ENCODE assay signal across 10 mouse cellular contexts in genomic region chr15:27998621-27999359, GRCm38 (mm10). TPM values are rescaled to one million over a fixed set of nuclear protein-coding genes. Genes with fewer than 3 reads are reported as not detected.
DNase-seq lines count a peak whose midpoint lies in the region; ATAC-seq and TF ChIP-seq lines count a peak whose summit lies in the region.
"Had no signal": no experiment of that assay in that cellular context is flagged by ENCODE, and none has a peak within 500 bp of the region (broad histone marks: within the 10 kb centered on the region; RNA-seq: fewer than 3 reads in every experiment).

No protein-coding gene starts in this region.

- H3K4me3 ChIP-seq in lung, embryonic 14.5 days (ENCODE audit: low read depth, low read length): no peak overlapping the region
- H3K4me3 ChIP-seq in lung, adult 2 months (replicated peaks; ENCODE audit: extremely low read depth, low read depth, low read length): no peak overlapping the region
- no peak overlapping the region for H3K4me3 ChIP-seq in kidney, adult 2 months (ENCODE audit: insufficient read depth, low read depth, low read length)
- H3K4me3 ChIP-seq in neural tube, embryonic 12.5 days: no peak overlapping the region
- H3K4me3 ChIP-seq: embryonic facial prominence, embryonic 15.5 days; stomach, embryonic 15.5 days had no signal

- TF ChIP-seq CTCF in lung, embryonic 14.5 days (IDR thresholded peaks at IDR 0.05; ENCODE audit: low read depth): no peak
- no peak for TF ChIP-seq CTCF in lung, adult 2 months (IDR thresholded peaks at IDR 0.05; ENCODE audit: insufficient read depth, low read length)
- TF ChIP-seq CTCF in kidney, adult 2 months (conservative IDR thresholded peaks at IDR 0.05; ENCODE audit: insufficient read depth, insufficient read length, low read depth, low read length): no peak

- peak overlapping the region; percentile 36; the same call in 1 of the 2 replicates for H3K27ac ChIP-seq in lung, embryonic 14.5 days (ENCODE audit: low read depth)
- peak overlapping the region; percentile 70 for H3K27ac ChIP-seq in kidney, adult 2 months (ENCODE audit: insufficient read depth, low read depth, low read length)
- H3K27ac ChIP-seq in neural tube, embryonic 12.5 days: no peak overlapping the region
- H3K27ac ChIP-seq: embryonic facial prominence, embryonic 15.5 days had no signal

- H3K36me3 ChIP-seq in lung, embryonic 14.5 days (ENCODE audit: insufficient read depth): peaks cover 6% of the 10 kb centered on the region; the same call in 1 of the 2 replicates
- H3K36me3 ChIP-seq in kidney, adult 2 months (ENCODE audit: control insufficient read depth, insufficient read depth, low read length): no peaks in the 10 kb centered on the region
- no peaks in the 10 kb centered on the region for H3K36me3 ChIP-seq in neural tube, embryonic 12.5 days
- H3K36me3 ChIP-seq: embryonic facial prominence, embryonic 15.5 days; stomach, embryonic 15.5 days had no signal

- no peaks in the 10 kb centered on the region for H3K9me3 ChIP-seq in lung, embryonic 14.5 days (ENCODE audit: low read depth, low read length)
- H3K9me3 ChIP-seq in neural tube, embryonic 12.5 days: no peaks in the 10 kb centered on the region
- H3K9me3 ChIP-seq: embryonic facial prominence, embryonic 15.5 days; stomach, embryonic 15.5 days had no signal

- no peak overlapping the region for H3K9ac ChIP-seq in lung, embryonic 14.5 days
- H3K9ac ChIP-seq in neural tube, embryonic 12.5 days: no peak overlapping the region
- H3K9ac ChIP-seq: embryonic facial prominence, embryonic 15.5 days; stomach, embryonic 15.5 days had no signal

- H3K4me2 ChIP-seq in lung, embryonic 14.5 days: no peak overlapping the region
- H3K4me2 ChIP-seq in neural tube, embryonic 12.5 days (replicated peaks): peak overlapping the region; percentile 31
- H3K4me2 ChIP-seq: embryonic facial prominence, embryonic 15.5 days; stomach, embryonic 15.5 days had no signal

- no peak for ATAC-seq in lung, embryonic 14.5 days (ENCODE audit: insufficient read depth)
- ATAC-seq in neural tube, embryonic 12.5 days (ENCODE audit: low FRiP score, low read depth): no peak

- no peaks in the 10 kb centered on the region for H3K27me3 ChIP-seq in lung, embryonic 14.5 days (ENCODE audit: insufficient read depth, low read length)
- H3K27me3 ChIP-seq in kidney, adult 2 months (replicated peaks; ENCODE audit: control insufficient read depth, insufficient read depth, low read length): no peaks in the 10 kb centered on the region
- H3K27me3 ChIP-seq in neural tube, embryonic 12.5 days (replicated peaks): no peaks in the 10 kb centered on the region
- H3K27me3 ChIP-seq: embryonic facial prominence, embryonic 15.5 days; stomach, embryonic 15.5 days had no signal

- peaks cover 34% of the 10 kb centered on the region for H3K4me1 ChIP-seq in lung, embryonic 14.5 days (ENCODE audit: insufficient read depth)
- peaks cover 20% of the 10 kb centered on the region for H3K4me1 ChIP-seq in lung, adult 2 months (ENCODE audit: control insufficient read depth, insufficient read depth, low read length)
- H3K4me1 ChIP-seq in kidney, adult 2 months (ENCODE audit: control insufficient read depth, insufficient read depth, low read length): peaks cover 49% of the 10 kb centered on the region
- peaks cover 58% of the 10 kb centered on the region for H3K4me1 ChIP-seq in neural tube, embryonic 12.5 days

- no peak for TF ChIP-seq POLR2A in lung, adult 2 months (IDR thresholded peaks at IDR 0.05; ENCODE audit: borderline replicate concordance, extremely low read depth, low read depth, low read length)
- TF ChIP-seq POLR2A in kidney, adult 2 months (IDR thresholded peaks at IDR 0.05; ENCODE audit: low read depth, low read length): no peak

- peak; percentile 64 for DNase-seq in cerebellum, adult 9-10 months
- no peak for DNase-seq in cerebellum, postnatal 4 days (ENCODE audit: low spot score in 2 of 2)
- peak; percentile 44 for DNase-seq in lung, embryonic 14.5 days
- no peak for DNase-seq in lung, adult 2 months
- DNase-seq in kidney, adult 2 months: peak; percentile 54
- DNase-seq in layer of hippocampus, postnatal 14 days (ENCODE audit: low spot score in 2 of 2): no peak
- DNase-seq in heart, postnatal 4 days: no peak

- 14% methylated on average over 8 of the region's 8 CpGs for WGBS in lung, embryonic 14.5 days
- 42% methylated on average over 8 of the region's 8 CpGs for WGBS in lung, adult 2 months
- 20% methylated on average over 8 of the region's 8 CpGs for WGBS in kidney, adult 2 months
- whole genome bisulfite sequencing in neural tube, embryonic 12.5 days: 8% methylated on average over 8 of the region's 8 CpGs

RNA-seq across cellular contexts. Expression of gene Trio, which starts 26.9 kb away (rescaled TPM):
- 28.9 and 32.0 TPM in 2 replicates for polyA plus RNA-seq in lung, embryonic 14.5 days (2014; fragmentation: Nextera tagmentation; extraction: Ambion mirVana)
- polyA plus RNA-seq in lung, adult 2 months (2012; rRNA removed): 39.8 and 47.5 TPM in 2 replicates
- 37.2 and 44.5 TPM in 2 replicates for polyA plus RNA-seq in kidney, adult 2 months (2012; rRNA removed)
- polyA plus RNA-seq in neural tube, embryonic 12.5 days (2016; fragmentation: Nextera tagmentation; extraction: Ambion mirVana): 38.1 and 38.6 TPM in 2 replicates
- total RNA-seq in layer of hippocampus, postnatal 14 days (2021): 100 to 1,000 TPM; 254 to 260 TPM
- total RNA-seq in heart, postnatal 4 days (2021): 10 to 100 TPM; 91.2 to 98.7 TPM

Comparison
In these comparisons a context has a peak if more than half of its experiments do, and no peak if none do; other contexts are left out.
1. DNase-seq: peak in cerebellum, adult 9-10 months (single experiment), lung, embryonic 14.5 days (single experiment) and kidney, adult 2 months (single experiment); none in cerebellum, postnatal 4 days (0 of 2), lung, adult 2 months (single experiment), layer of hippocampus, postnatal 14 days (0 of 2) and heart, postnatal 4 days (single experiment).